Mouse (Mus musculus) embryonic facial prominence, embryonic 10.5 days (tissue): ENCODE results near the gene Gm20661. TPM values are rescaled to one million over a fixed set of nuclear protein-coding genes. Genes with fewer than 3 reads are reported as not detected.
A peak's percentile ranks its signal among the peaks of the same experiment; 100 is the strongest.

Experiments used
- DNase-seq: peaks from one replicate; pipeline ENCODE4 v3.0.0-alpha.2; 2017; ENCODE audit warnings: low spot score
- H3K27ac ChIP-seq: fragments of 300-500 bp; sonication (generic); replicated peaks from 2 replicates; pipeline ENCODE4 v1.5.1; 2016; ENCODE audit warnings: mild to moderate bottlenecking
- H3K27me3 ChIP-seq: fragments of 300-500 bp; sonication (generic); replicated peaks from 2 replicates; pipeline ENCODE4 v1.6.1; 2016; ENCODE audit warnings: low read depth, mild to moderate bottlenecking; ENCODE audit not compliant: poor library complexity, severe bottlenecking
- H3K36me3 ChIP-seq: fragments of 300-500 bp; sonication (generic); replicated peaks from 2 replicates; pipeline ENCODE4 v1.6.1; 2016; ENCODE audit warnings: mild to moderate bottlenecking, moderate library complexity
- H3K4me1 ChIP-seq: fragments of 300-500 bp; sonication (generic); 2 replicates; pipeline ENCODE4 v1.6.1; 2016
- H3K4me3 ChIP-seq: fragments of 300-500 bp; sonication (generic); 2 replicates; pipeline ENCODE4 v1.5.1; 2016; ENCODE audit warnings: mild to moderate bottlenecking, moderate library complexity
- H3K9me3 ChIP-seq: fragments of 300-500 bp; sonication (generic); 2 replicates; pipeline ENCODE4 v1.6.1; 2016; ENCODE audit warnings: mild to moderate bottlenecking
- WGBS: fragments of 180-500 bp; shearing (Covaris S2); methylation state at CpG from one replicate; pipeline ENCODE4 v1.1.7; 2016; 5-methylcytosine and 5-hydroxymethylcytosine counted together
- polyA plus RNA-seq: library from polyadenylated mRNA; unstranded; fragments of >200 nt; fragmentation: Nextera tagmentation; extraction: Ambion mirVana; gene quantifications from 2 replicates; pipeline ENCODE4 v1.2.1, GENCODE M21; 2016

Gene Gm20661
- polyA plus RNA-seq, 1 experiment from 2014 or later, result 4.4 TPM

- Histone ChIP-seq H3K9me3 (no peaks in the 10 kb centered on the region), H3K27ac (no peak overlapping the region), H3K4me1 (peaks cover 22% of the 10 kb centered on the region), H3K27me3 (no peaks in the 10 kb centered on the region), H3K36me3 (peaks cover 64% of the 10 kb centered on the region), H3K4me3 (no peak overlapping the region)
- no peak for DNase-seq
- WGBS, result 77% methylated on average over 6 of the region's 6 CpGs
Measured at GRCm38 (mm10) chr9:107955613-107956289, 27.1 kb upstream of the Gm20661 start.

GRCm38 (mm10) chr9:107957141-107957540, 25.7 kb upstream of the Gm20661 start:
- H3K4me1 ChIP-seq, result peaks cover 12% of the 10 kb centered on the region
- no peaks in the 10 kb centered on the region for H3K27me3 ChIP-seq
- no peak overlapping the region for H3K27ac ChIP-seq
- WGBS, result 72% methylated on average over 6 of the region's 6 CpGs
- no peaks in the 10 kb centered on the region for H3K9me3 ChIP-seq
- DNase-seq, result no peak
- H3K4me3 ChIP-seq, result no peak overlapping the region
- H3K36me3 ChIP-seq, result peaks cover 78% of the 10 kb centered on the region

GRCm38 (mm10) chr9:107959896-107960295, 23.0 kb upstream of the Gm20661 start:
- H3K27me3 ChIP-seq, result no peaks in the 10 kb centered on the region
- peaks cover 99% of the 10 kb centered on the region for H3K36me3 ChIP-seq
- 79% methylated on average over 6 of the region's 6 CpGs for WGBS
- no peaks in the 10 kb centered on the region for H3K9me3 ChIP-seq
- 0 out of 2 replicates have a peak, but pooled peaks cover 4% of the 10 kb centered on the region for H3K4me1 ChIP-seq
- no peak for DNase-seq
- H3K4me3 ChIP-seq, result no peak overlapping the region
- no peak overlapping the region for H3K27ac ChIP-seq

GRCm38 (mm10) chr9:107960928-107961327, 21.9 kb upstream of the Gm20661 start:
- H3K36me3 ChIP-seq, result peaks cover 100% of the 10 kb centered on the region
- H3K27me3 ChIP-seq, result no peaks in the 10 kb centered on the region
- H3K4me3 ChIP-seq, result no peak overlapping the region
- DNase-seq, result no peak
- WGBS, result 77% methylated on average over 4 of the region's 4 CpGs
- H3K9me3 ChIP-seq, result no peaks in the 10 kb centered on the region
- H3K27ac ChIP-seq, result no peak overlapping the region
- 0 out of 2 replicates have a peak, but pooled peaks cover 4% of the 10 kb centered on the region for H3K4me1 ChIP-seq

- H3K9me3 ChIP-seq, result no peaks in the 10 kb centered on the region
- no peaks in the 10 kb centered on the region for H3K27me3 ChIP-seq
- H3K4me3 ChIP-seq, result no peak overlapping the region
- peaks cover 100% of the 10 kb centered on the region for H3K36me3 ChIP-seq
- H3K4me1 ChIP-seq, result 0 out of 2 replicates have a peak, but pooled peaks cover 4% of the 10 kb centered on the region
- H3K27ac ChIP-seq, result no peak overlapping the region
- 90% methylated on average over 10 of the region's 10 CpGs for WGBS
- DNase-seq, result no peak
Measured at GRCm38 (mm10) chr9:107961351-107961762, 21.5 kb upstream of the Gm20661 start.

GRCm38 (mm10) chr9:107961881-107962280, 21.0 kb upstream of the Gm20661 start:
- Histone ChIP-seq H3K27me3 (no peaks in the 10 kb centered on the region), H3K4me3 (no peak overlapping the region), H3K36me3 (peaks cover 100% of the 10 kb centered on the region), H3K4me1 (0 out of 2 replicates have a peak, but pooled peaks cover 4% of the 10 kb centered on the region), H3K9me3 (no peaks in the 10 kb centered on the region), H3K27ac (no peak overlapping the region)
- no peak for DNase-seq
- WGBS, result 59% methylated on average over 5 of the region's 5 CpGs

- Histone ChIP-seq H3K27ac (0 out of 2 replicates have a peak overlapping the region, but pooled peaks have one; percentile 7), H3K9me3 (no peaks in the 10 kb centered on the region), H3K4me3 (no peak overlapping the region), H3K36me3 (peaks cover 99% of the 10 kb centered on the region), H3K27me3 (no peaks in the 10 kb centered on the region), H3K4me1 (0 out of 2 replicates have a peak, but pooled peaks cover 4% of the 10 kb centered on the region)
- no peak for DNase-seq
- 93% methylated on average over 9 of the region's 9 CpGs for WGBS
Measured at GRCm38 (mm10) chr9:107962916-107963315, 19.9 kb upstream of the Gm20661 start.

GRCm38 (mm10) chr9:107963700-107964099, 19.2 kb upstream of the Gm20661 start:
- Histone ChIP-seq H3K36me3 (peaks cover 99% of the 10 kb centered on the region), H3K27ac (peak overlapping the region; percentile 21)
- WGBS, result 22% methylated on average over 5 of the region's 5 CpGs

GRCm38 (mm10) chr9:107964681-107965080, 18.2 kb upstream of the Gm20661 start:
- H3K27ac ChIP-seq, result no peak overlapping the region
- DNase-seq, result no peak
- H3K27me3 ChIP-seq, result no peaks in the 10 kb centered on the region
- 92% methylated on average over 9 of the region's 9 CpGs for WGBS
- H3K4me1 ChIP-seq, result no peaks in the 10 kb centered on the region
- H3K36me3 ChIP-seq, result peaks cover 99% of the 10 kb centered on the region
- no peaks in the 10 kb centered on the region for H3K9me3 ChIP-seq
- H3K4me3 ChIP-seq, result no peak overlapping the region

More at GRCm38 (mm10) chr9:107963700-107964099, 19.2 kb upstream of the Gm20661 start:
- peak; percentile 88 for DNase-seq
- 0 out of 2 replicates have a peak, but pooled peaks cover 3% of the 10 kb centered on the region for H3K4me1 ChIP-seq
- 0 out of 2 replicates have a peak overlapping the region, but pooled peaks have one; percentile 11 for H3K4me3 ChIP-seq
- no peaks in the 10 kb centered on the region for H3K27me3 ChIP-seq
- no peaks in the 10 kb centered on the region for H3K9me3 ChIP-seq

GRCm38 (mm10) chr9:107966676-107967075, 16.2 kb upstream of the Gm20661 start:
- Histone ChIP-seq H3K4me1 (0 out of 2 replicates have a peak, but pooled peaks cover 3% of the 10 kb centered on the region), H3K36me3 (peaks cover 99% of the 10 kb centered on the region), H3K4me3 (no peak overlapping the region), H3K9me3 (no peaks in the 10 kb centered on the region), H3K27me3 (no peaks in the 10 kb centered on the region), H3K27ac (no peak overlapping the region)
- no peak for DNase-seq
- WGBS, result 85% methylated on average over 10 of the region's 10 CpGs

- Histone ChIP-seq H3K9me3 (no peaks in the 10 kb centered on the region), H3K36me3 (peaks cover 99% of the 10 kb centered on the region), H3K27ac (no peak overlapping the region), H3K27me3 (no peaks in the 10 kb centered on the region), H3K4me3 (no peak overlapping the region), H3K4me1 (0 out of 2 replicates have a peak, but pooled peaks cover 3% of the 10 kb centered on the region)
- DNase-seq, result no peak
- WGBS, result 83% methylated on average over 6 of the region's 6 CpGs
Measured at GRCm38 (mm10) chr9:107967437-107967836, 15.4 kb upstream of the Gm20661 start.

GRCm38 (mm10) chr9:107968531-107968930, 14.3 kb upstream of the Gm20661 start:
- DNase-seq, result no peak
- Histone ChIP-seq H3K36me3 (peaks cover 99% of the 10 kb centered on the region), H3K27me3 (no peaks in the 10 kb centered on the region), H3K9me3 (no peaks in the 10 kb centered on the region), H3K27ac (no peak overlapping the region), H3K4me1 (0 out of 2 replicates have a peak, but pooled peaks cover 3% of the 10 kb centered on the region), H3K4me3 (no peak overlapping the region)
- 93% methylated on average over 7 of the region's 7 CpGs for WGBS

GRCm38 (mm10) chr9:107970311-107970710, 12.5 kb upstream of the Gm20661 start:
- WGBS, result 91% methylated on average over 5 of the region's 5 CpGs
- Histone ChIP-seq H3K36me3 (peaks cover 82% of the 10 kb centered on the region), H3K27ac (no peak overlapping the region), H3K4me1 (peaks cover 3% of the 10 kb centered on the region), H3K9me3 (no peaks in the 10 kb centered on the region), H3K27me3 (no peaks in the 10 kb centered on the region), H3K4me3 (no peak overlapping the region)
- no peak for DNase-seq
